ENCODE assay signal across 16 mouse cellular contexts in the genomic region with DNA sequence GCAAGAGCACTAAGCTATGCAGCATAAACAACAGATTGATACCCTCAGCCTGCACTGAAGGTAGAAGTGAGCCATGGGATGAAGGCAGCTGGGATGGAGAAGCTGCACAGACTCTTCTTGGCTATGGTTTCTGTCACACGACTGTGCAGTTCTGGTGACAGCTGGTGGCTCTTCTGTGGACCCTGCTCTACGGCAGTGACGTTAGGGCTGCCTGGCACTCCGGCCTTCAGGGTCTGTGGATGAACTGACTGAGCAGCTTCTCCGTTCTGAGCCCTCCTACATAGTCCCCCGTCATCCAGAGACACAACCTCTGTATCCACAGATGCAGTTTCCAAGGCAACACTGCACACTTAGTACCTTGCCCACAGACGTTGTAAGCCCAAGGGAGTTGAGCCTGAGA. TPM values are rescaled to one million over a fixed set of nuclear protein-coding genes. Genes with fewer than 3 reads are reported as not detected.
"Had no signal": no experiment of that assay in that cellular context is flagged by ENCODE, and none has a peak within 500 bp of the region (broad histone marks: within the 10 kb centered on the region; RNA-seq: fewer than 3 reads in every experiment).

No protein-coding gene starts in this region.

- DNase-seq: kidney, adult 8-10 months; kidney, postnatal 25 days; liver; liver, embryonic 13.5 days; liver, postnatal 0 days; lung, postnatal 14 days; right cerebral cortex, postnatal 14 days; thymus, adult 2 months; thymus, postnatal 36 days had no signal

- ATAC-seq: liver, postnatal 0 days; midbrain, embryonic 15.5 days had no signal

- H3K9ac ChIP-seq: limb, embryonic 12.5 days; liver, embryonic 13.5 days; liver, postnatal 0 days; lung, embryonic 15.5 days; midbrain, embryonic 15.5 days; stomach, embryonic 15.5 days had no signal

- H3K27me3 ChIP-seq: limb, embryonic 12.5 days; liver, embryonic 13.5 days; lung, embryonic 15.5 days; midbrain, embryonic 15.5 days; stomach, embryonic 15.5 days had no signal

- H3K9me3 ChIP-seq: limb, embryonic 12.5 days; liver, embryonic 13.5 days; lung, embryonic 15.5 days; midbrain, embryonic 15.5 days; stomach, embryonic 15.5 days had no signal

- H3K4me2 ChIP-seq: limb, embryonic 12.5 days; liver, embryonic 13.5 days; lung, embryonic 15.5 days; midbrain, embryonic 11.5 days; midbrain, embryonic 15.5 days; stomach, embryonic 15.5 days had no signal

- H3K4me1 ChIP-seq: liver, embryonic 13.5 days; lung, embryonic 15.5 days had no signal

- H3K27ac ChIP-seq: limb, embryonic 12.5 days; liver, embryonic 13.5 days; lung, embryonic 15.5 days; midbrain, embryonic 15.5 days; stomach, embryonic 15.5 days had no signal

- H3K4me3 ChIP-seq: limb, embryonic 12.5 days; liver, embryonic 13.5 days; lung, embryonic 15.5 days; megakaryocyte, embryonic 14.5 days; midbrain, embryonic 15.5 days; stomach, embryonic 15.5 days had no signal

- H3K36me3 ChIP-seq: limb, embryonic 12.5 days; liver, embryonic 13.5 days; lung, embryonic 15.5 days; midbrain, embryonic 15.5 days; stomach, embryonic 15.5 days had no signal

RNA-seq across cellular contexts. Expression of a gene that starts 40.7 kb away (rescaled TPM):
- polyA plus RNA-seq: macrophage had no signal
